Mouse (Mus musculus): ENCODE measurements around the gene Poln.

DNA sequence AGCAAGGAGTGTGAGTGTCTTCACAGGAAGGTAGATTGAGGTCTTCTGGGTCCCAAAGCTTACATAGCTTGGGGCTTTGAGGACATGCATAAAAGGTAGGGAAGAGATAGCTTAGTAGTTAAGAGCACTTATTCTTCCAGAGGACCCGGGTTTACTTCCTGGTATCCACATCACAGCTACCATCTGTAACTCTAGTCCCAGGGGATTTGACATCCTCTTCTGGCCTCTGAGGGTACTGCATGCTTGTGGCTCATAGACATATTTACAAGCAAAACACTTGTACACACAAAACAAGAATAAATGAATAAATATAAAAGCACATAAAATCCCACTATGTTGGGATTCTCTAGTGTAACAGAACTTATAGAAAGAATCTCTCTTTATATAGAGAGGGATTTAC lies 154.6 kb downstream of the Poln start:
- no peak for TF ChIP-seq POLR2A (IDR thresholded peaks at IDR 0.05; ENCODE audit: insufficient read depth, low read depth, low read length)
- TF ChIP-seq CTCF (IDR thresholded peaks at IDR 0.05), result peak; percentile 45
- TF ChIP-seq EP300 (IDR thresholded peaks at IDR 0.05; ENCODE audit: insufficient read depth, low read depth, low read length), result no peak
